Mouse (Mus musculus): ENCODE results near the gene Cinp.

DNA sequence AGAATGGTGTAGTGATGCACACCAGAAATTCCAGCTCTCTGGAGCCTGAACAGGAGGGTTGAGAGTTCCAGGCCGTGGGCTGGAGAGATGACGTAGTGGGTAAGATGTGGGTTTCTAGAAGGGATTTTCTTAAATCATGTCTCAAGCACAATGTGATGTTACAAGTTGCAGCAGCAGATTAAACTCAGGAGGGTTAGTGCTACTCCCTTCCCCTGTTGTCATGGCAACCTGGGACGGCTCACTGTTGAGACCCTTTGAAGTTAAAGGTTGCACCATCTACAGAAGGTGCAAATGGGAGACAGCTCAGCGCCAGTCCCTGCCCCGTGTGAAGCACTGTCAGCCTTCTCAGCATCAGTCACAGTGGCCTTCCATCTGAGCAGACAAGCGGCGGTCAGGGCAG is 27.7 kb downstream of the Cinp start:
- TF ChIP-seq CTCF (IDR thresholded peaks at IDR 0.05; ENCODE audit: insufficient read depth, low read length) (no peak), POLR2A (IDR thresholded peaks at IDR 0.05; ENCODE audit: borderline replicate concordance, extremely low read depth, low read depth, low read length) (no peak)

All from lung, adult 2 months (tissue).